Mouse (Mus musculus) induced T-regulatory cell, adult 2 months (primary cell): Measurements from ENCODE around the gene Dnah7a.
"Not testable (repeated sequence)": the region's sequence is repeated elsewhere in the genome, so short reads cannot be mapped to it uniquely, and the experiment has no call there.

Experiments used
- DNase-seq: peaks from one replicate; pipeline ENCODE4 v3.0.0-alpha.2; 2012; ENCODE audit warnings: low read depth

Dnah7a gene

GRCm38 (mm10) chr1:53384085-53384688, 322.4 kb downstream of the Dnah7a start:
- DNase-seq: no peak

- no peak for DNase-seq
Measured at GRCm38 (mm10) chr1:53377731-53378130, 328.9 kb downstream of the Dnah7a start.

GRCm38 (mm10) chr1:53375965-53376364, 330.6 kb downstream of the Dnah7a start:
- not testable (repeated sequence) for DNase-seq

GRCm38 (mm10) chr1:53358988-53359387, 347.6 kb downstream of the Dnah7a start:
- no peak for DNase-seq

GRCm38 (mm10) chr1:53352327-53353261, 354.0 kb downstream of the Dnah7a start, which contains the start of the genes Asdurf, Gm28551 and Asnsd1:
Gene Asdurf, minus strand, starts transcription at chr1:53352619.
Gene Gm28551, minus strand, starts transcription at chr1:53352667.
Gene Asnsd1, minus strand, starts transcription at chr1:53352752.
- peak; percentile 98 for DNase-seq
